Mouse (Mus musculus): ENCODE results near the gene Miox. TPM values are rescaled to one million over a fixed set of nuclear protein-coding genes. Genes with fewer than 3 reads are reported as not detected.

Miox gene
- polyA plus RNA-seq, 1 experiment = 0.04 TPM

DNA sequence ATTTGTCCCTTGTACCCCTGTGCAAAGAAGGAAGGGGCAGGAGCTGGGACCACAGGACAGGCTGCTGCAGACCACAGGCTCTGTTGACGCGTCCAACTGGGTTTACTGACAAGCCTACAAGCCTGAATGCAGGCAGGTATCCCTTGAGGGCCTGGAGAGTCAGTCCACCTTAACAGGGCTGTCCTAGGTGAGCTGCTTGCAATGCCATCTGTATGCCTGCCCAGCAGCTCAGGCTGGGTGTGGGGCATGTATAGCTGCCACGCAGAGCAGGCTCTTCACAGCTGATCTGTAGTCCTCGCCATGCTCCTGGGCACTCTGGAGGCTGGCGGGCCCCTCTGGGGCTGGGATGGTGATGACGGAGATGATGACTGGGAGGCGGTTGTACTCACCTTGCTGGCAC lies 50.4 kb downstream of the Miox start, which contains the start of gene Klhdc7b:
Klhdc7b (plus strand) TSS at position 301 of the 400 bp plus-strand sequence.
- Histone ChIP-seq H3K4me3 (no peak within 1 kb of the TSS), H3K4me2 (ENCODE audit: low read depth) (no peak within 1 kb of the TSS), H3K36me3 (ENCODE audit: control insufficient read depth, insufficient read depth) (no peaks in the 10 kb centered on the region), H3ac (ENCODE audit: control insufficient read depth, insufficient read length) (no peak within 1 kb of the TSS), H3K27me3 (ENCODE audit: control insufficient read depth, insufficient read depth, insufficient read length) (peaks cover 65% of the 10 kb centered on the region), H3K79me2 (ENCODE audit: control insufficient read depth, insufficient read depth) (no peaks in the 10 kb centered on the region)
- TF ChIP-seq TCF3 (IDR thresholded peaks at IDR 0.05; ENCODE audit: insufficient read length, low read depth) (no peak), TCF12 (IDR thresholded peaks at IDR 0.05; ENCODE audit: insufficient read depth, poor library complexity, severe bottlenecking) (no peak), USF1 (IDR thresholded peaks at IDR 0.05; ENCODE audit: low read depth) (no peak), REST (IDR thresholded peaks at IDR 0.05; ENCODE audit: insufficient read depth, insufficient read length) (no peak), SRF (IDR thresholded peaks at IDR 0.05; ENCODE audit: control insufficient read depth, insufficient read length, low read depth) (no peak), E2F4 (IDR thresholded peaks at IDR 0.05; ENCODE audit: insufficient read depth) (no peak), MYOG (IDR thresholded peaks at IDR 0.05; ENCODE audit: control insufficient read depth in 1 of 3, insufficient read depth in 1 of 3, insufficient read length in 2 of 3, low read depth in 2 of 3) (no peak), POLR2A (IDR thresholded peaks at IDR 0.05; ENCODE audit: insufficient read length, low read depth) (no peak), MAX (IDR thresholded peaks at IDR 0.05; ENCODE audit: low read depth) (no peak), MYOD1 (IDR thresholded peaks at IDR 0.05; ENCODE audit: control insufficient read depth in 1 of 3, insufficient read length in 2 of 3, low read depth in 2 of 3) (no peak), CEBPB (IDR thresholded peaks at IDR 0.05; ENCODE audit: insufficient read depth, poor library complexity, severe bottlenecking) (no peak), POLR2AphosphoS2 (IDR thresholded peaks at IDR 0.05; ENCODE audit: insufficient read length, low read depth) (no peak)

Other genes with a start within 250 kb of the Miox start
- 23.8 TPM for gene Selenoo, start 245.3 kb upstream of the Miox start, polyA plus RNA-seq (2012; fragmentation: generic; extraction: Trizol)
- gene Tubgcp6, start 211.3 kb upstream of the Miox start, polyA plus RNA-seq (2012; fragmentation: generic; extraction: Trizol) = 15.0 TPM
- gene Hdac10, start 205.7 kb upstream of the Miox start, polyA plus RNA-seq (2012; fragmentation: generic; extraction: Trizol) = 11.7 TPM
- 35.0 TPM for gene Mapk12, start 193.7 kb upstream of the Miox start, polyA plus RNA-seq (2012; fragmentation: generic; extraction: Trizol)
- gene Mapk11, start 184.8 kb upstream of the Miox start, polyA plus RNA-seq (2012; fragmentation: generic; extraction: Trizol) = 9.1 TPM
- gene Plxnb2, start 153.6 kb upstream of the Miox start, polyA plus RNA-seq (2012; fragmentation: generic; extraction: Trizol) = 278 TPM
- 6.6 TPM for gene Dennd6b, start 137.9 kb upstream of the Miox start, polyA plus RNA-seq (2012; fragmentation: generic; extraction: Trizol)
- gene Ppp6r2, start 122.8 kb upstream of the Miox start, polyA plus RNA-seq (2012; fragmentation: generic; extraction: Trizol) = 43.6 TPM
- gene Sbf1, start 19.1 kb upstream of the Miox start, polyA plus RNA-seq (2012; fragmentation: generic; extraction: Trizol) = 222 TPM
- 71.1 TPM for gene Adm2, start 11.7 kb upstream of the Miox start, polyA plus RNA-seq (2012; fragmentation: generic; extraction: Trizol)
- gene Lmf2, start 21.3 kb downstream of the Miox start, polyA plus RNA-seq (2012; fragmentation: generic; extraction: Trizol) = 96.5 TPM
- 182 TPM for gene Ncaph2, start 21.3 kb downstream of the Miox start, polyA plus RNA-seq (2012; fragmentation: generic; extraction: Trizol)
- 28.0 TPM for gene Sco2, start 39.4 kb downstream of the Miox start, polyA plus RNA-seq (2012; fragmentation: generic; extraction: Trizol)
- gene Tymp, start 42.6 kb downstream of the Miox start, polyA plus RNA-seq (2012; fragmentation: generic; extraction: Trizol) = 4.1 TPM
- gene Odf3b, start 44.9 kb downstream of the Miox start, polyA plus RNA-seq (2012; fragmentation: generic; extraction: Trizol) = not detected
- gene Klhdc7b, start 50.5 kb downstream of the Miox start, polyA plus RNA-seq (2012; fragmentation: generic; extraction: Trizol) = not detected
- gene Syce3, start 76.1 kb downstream of the Miox start, polyA plus RNA-seq (2012; fragmentation: generic; extraction: Trizol) = not detected
- 5.9 TPM for gene Cpt1b, start 91.5 kb downstream of the Miox start, polyA plus RNA-seq (2012; fragmentation: generic; extraction: Trizol)
- gene C730034F03Rik, start 95.2 kb downstream of the Miox start, polyA plus RNA-seq (2012; fragmentation: generic; extraction: Trizol) = 0.80 TPM
- gene Gm44502, start 95.3 kb downstream of the Miox start, polyA plus RNA-seq (2012; fragmentation: generic; extraction: Trizol) = 0.11 TPM
- 35.6 TPM for gene Chkb, start 95.5 kb downstream of the Miox start, polyA plus RNA-seq (2012; fragmentation: generic; extraction: Trizol)
- gene Mapk8ip2, start 119.5 kb downstream of the Miox start, polyA plus RNA-seq (2012; fragmentation: generic; extraction: Trizol) = 0.01 TPM
- 33.2 TPM for gene Arsa, start 143.0 kb downstream of the Miox start, polyA plus RNA-seq (2012; fragmentation: generic; extraction: Trizol)
- gene Shank3, start 165.2 kb downstream of the Miox start, polyA plus RNA-seq (2012; fragmentation: generic; extraction: Trizol) = 1.4 TPM
- gene Acr, start 233.9 kb downstream of the Miox start, polyA plus RNA-seq (2012; fragmentation: generic; extraction: Trizol) = not detected